Mouse (Mus musculus) E14TG2a.4 (cell line): ENCODE data around the gene Adssl1.

Experiments
- CTCF ChIP-seq: conservative IDR thresholded peaks from 2 replicates; pipeline ENCODE4 v1.5.1; 2014; ENCODE audit warnings: low read length
- NANOG ChIP-seq: IDR thresholded peaks from 2 replicates; pipeline ENCODE4 v1.6.1; 2014; ENCODE audit warnings: borderline replicate concordance, low read length, mixed read lengths
- POU5F1 ChIP-seq: IDR thresholded peaks from 2 replicates; pipeline ENCODE4 v1.6.1; 2014; ENCODE audit warnings: low read length, borderline replicate concordance

DNA sequence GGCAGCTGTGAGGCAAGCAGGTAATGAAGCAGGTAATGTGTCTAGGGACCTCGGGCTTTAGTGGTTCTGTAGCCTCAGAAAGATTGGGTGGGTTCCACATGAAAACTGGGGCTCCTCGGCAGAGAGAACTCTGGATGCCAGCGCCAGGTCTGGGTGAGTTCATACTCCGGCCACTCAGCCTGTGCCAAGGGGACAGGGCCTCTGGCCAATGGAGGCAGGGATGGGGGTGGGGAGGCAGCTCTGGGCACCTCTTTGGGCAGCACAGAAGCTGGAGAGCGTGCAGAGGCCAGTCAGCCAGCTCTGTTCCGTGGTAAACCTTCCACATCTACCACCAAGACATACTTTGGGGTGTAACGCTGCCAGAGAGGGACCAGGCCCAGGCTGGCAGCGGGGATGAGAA is 22.2 kb upstream of the Adssl1 start:
- TF ChIP-seq CTCF = no peak
- TF ChIP-seq POU5F1 = no peak
- no peak for TF ChIP-seq NANOG
